Mouse (Mus musculus) spleen, postnatal 14 days (tissue): ENCODE measurements around the gene Sav1.
A peak's percentile ranks its signal among the peaks of the same experiment; 100 is the strongest.

ENCODE experiments used
- DNase-seq, 2 experiments: peaks; one replicate each; pipeline ENCODE4 v3.0.0; 2021 to 2022; ENCODE audit warnings: low spot score in 2 of 2

Sav1 gene

GRCm38 (mm10) chr12:69986786-69987497, at the start of gene Sav1:
TSS of gene Sav1 (minus strand) at chr12:69987002.
- DNase-seq: peak; percentile 79 to 82

GRCm38 (mm10) chr12:70026233-70026632, 39.4 kb upstream of the Sav1 start:
- DNase-seq: no peak

- DNase-seq: no peak
These were observed 38.6 kb upstream of the Sav1 start for GRCm38 (mm10) chr12:70025431-70025830.

- DNase-seq: no peak
These were observed 36.8 kb upstream of the Sav1 start for GRCm38 (mm10) chr12:70023580-70023979.

- DNase-seq: no peak
These were observed 31.4 kb upstream of the Sav1 start for GRCm38 (mm10) chr12:70018153-70018552.

- no peak for DNase-seq
These were observed 29.1 kb upstream of the Sav1 start for GRCm38 (mm10) chr12:70015936-70016335.

- DNase-seq: no peak
These were observed 24.9 kb upstream of the Sav1 start for GRCm38 (mm10) chr12:70011681-70012080.

- DNase-seq: no peak
These were observed 23.6 kb upstream of the Sav1 start for GRCm38 (mm10) chr12:70010356-70010755.

- no peak for DNase-seq
These were observed 18.3 kb upstream of the Sav1 start for GRCm38 (mm10) chr12:70005103-70005502.

- no peak for DNase-seq
These were observed 11.6 kb upstream of the Sav1 start for GRCm38 (mm10) chr12:69998186-69998983.

GRCm38 (mm10) chr12:69995382-69995781, 8.6 kb upstream of the Sav1 start:
- no peak for DNase-seq

GRCm38 (mm10) chr12:69986241-69986762, 500 bp downstream of the Sav1 start:
- DNase-seq: no peak

- no peak for DNase-seq
These were observed 1.3 kb downstream of the Sav1 start for GRCm38 (mm10) chr12:69985546-69985945.

- no peak for DNase-seq
These were observed 3.9 kb downstream of the Sav1 start for GRCm38 (mm10) chr12:69982874-69983273.

- no peak for DNase-seq
These were observed 9.3 kb downstream of the Sav1 start for GRCm38 (mm10) chr12:69977376-69977998.

- no peak for DNase-seq
These were observed 10.1 kb downstream of the Sav1 start for GRCm38 (mm10) chr12:69976688-69977087.

- DNase-seq: no peak
These were observed 13.1 kb downstream of the Sav1 start for GRCm38 (mm10) chr12:69973666-69974065.

GRCm38 (mm10) chr12:69968154-69968553, 18.6 kb downstream of the Sav1 start:
- no peak for DNase-seq

GRCm38 (mm10) chr12:69967112-69967511, 19.7 kb downstream of the Sav1 start:
- no peak for DNase-seq

GRCm38 (mm10) chr12:69966071-69966470, 20.7 kb downstream of the Sav1 start:
- DNase-seq: no peak

- no peak for DNase-seq
These were observed 21.2 kb downstream of the Sav1 start for GRCm38 (mm10) chr12:69965644-69966043.

GRCm38 (mm10) chr12:69963141-69963540, 23.7 kb downstream of the Sav1 start:
- DNase-seq: no peak
